Mouse (Mus musculus) left cerebral cortex, adult 9 months (tissue): ENCODE data around the gene Myo5c.

Experiments used
- DNase-seq, 2 experiments: peaks; one replicate each; pipeline ENCODE4 v3.0.0; 2022; ENCODE audit warnings: low spot score in 2 of 2

The Myo5c gene

DNA sequence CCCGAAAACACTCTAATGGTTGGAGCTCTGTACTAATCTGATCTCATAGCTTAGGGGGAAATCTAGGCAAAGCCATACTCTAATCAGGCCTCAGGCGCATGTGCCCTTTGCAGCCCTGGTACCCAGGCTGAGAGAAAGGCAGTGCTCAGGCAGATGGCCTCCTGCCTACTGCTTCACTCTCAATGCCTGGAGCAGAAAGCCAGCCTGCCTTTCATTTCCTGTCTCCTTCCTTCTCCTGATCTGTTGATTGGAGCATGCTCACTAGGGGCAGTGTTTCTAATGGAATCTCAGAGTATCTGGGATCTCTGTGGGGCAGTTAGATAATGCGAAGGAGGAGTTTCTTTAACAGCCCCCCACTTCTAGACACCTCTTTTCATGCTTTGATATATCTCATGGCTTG is 87.5 kb downstream of the Myo5c start:
- DNase-seq, result no peak

DNA sequence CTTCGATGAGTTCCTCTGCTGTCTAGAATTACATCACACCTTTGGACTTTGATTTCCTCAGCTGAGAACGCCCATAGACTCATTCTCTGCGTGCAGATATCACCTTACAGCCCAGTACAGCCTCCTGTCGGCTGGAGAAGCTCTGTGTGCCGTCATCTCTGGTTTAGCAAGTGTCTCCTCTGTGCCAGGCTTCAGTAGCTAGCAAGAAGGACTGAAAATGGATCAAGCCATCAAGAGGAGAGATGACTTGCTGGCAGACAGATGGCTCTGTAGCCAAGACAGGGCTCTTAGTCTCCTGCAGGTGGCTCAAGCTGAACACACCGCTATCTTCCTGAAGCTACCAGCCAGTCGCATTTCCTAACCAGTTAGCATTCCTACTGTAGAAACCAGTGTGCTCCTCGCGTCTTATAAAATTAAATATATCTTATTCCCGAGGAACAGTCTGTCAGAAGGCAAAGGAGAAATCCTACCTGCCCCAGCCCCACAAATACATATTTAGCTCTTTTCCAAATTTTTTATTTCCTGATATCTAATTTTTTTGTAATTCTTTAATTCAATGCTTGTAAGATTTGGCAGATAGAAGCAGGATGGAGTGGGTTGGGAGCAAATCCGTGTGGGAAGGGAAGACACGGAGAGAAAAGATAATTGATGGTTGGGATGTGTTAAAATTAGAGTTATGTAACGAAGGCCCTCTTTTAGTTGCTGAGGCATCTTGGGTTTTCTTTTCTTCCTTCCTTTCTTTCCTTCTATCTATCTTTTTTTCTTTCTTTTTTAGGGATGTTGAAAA is 90.5 kb downstream of the Myo5c start:
- DNase-seq, result peak; percentile 36 to 61

DNA sequence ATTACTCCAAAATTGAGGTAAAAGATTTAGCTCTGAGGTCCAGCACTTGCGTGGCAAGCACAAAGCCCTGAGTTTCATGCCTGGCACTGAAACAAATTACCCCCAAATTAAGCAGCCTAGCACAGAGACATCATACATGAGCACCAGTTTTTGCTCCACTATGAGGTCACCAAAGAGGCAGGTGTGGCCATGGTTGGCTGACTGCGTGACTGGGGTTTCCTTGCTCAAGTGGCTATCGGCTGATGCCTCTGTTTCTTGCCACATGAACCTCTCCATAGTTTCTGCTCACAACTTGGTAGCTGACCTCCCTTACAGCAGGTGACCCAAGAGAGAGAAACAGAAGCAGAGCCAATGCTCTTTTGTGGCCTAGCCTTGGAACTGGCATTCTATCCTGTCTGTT is 96.2 kb downstream of the Myo5c start:
- DNase-seq, result no peak

DNA sequence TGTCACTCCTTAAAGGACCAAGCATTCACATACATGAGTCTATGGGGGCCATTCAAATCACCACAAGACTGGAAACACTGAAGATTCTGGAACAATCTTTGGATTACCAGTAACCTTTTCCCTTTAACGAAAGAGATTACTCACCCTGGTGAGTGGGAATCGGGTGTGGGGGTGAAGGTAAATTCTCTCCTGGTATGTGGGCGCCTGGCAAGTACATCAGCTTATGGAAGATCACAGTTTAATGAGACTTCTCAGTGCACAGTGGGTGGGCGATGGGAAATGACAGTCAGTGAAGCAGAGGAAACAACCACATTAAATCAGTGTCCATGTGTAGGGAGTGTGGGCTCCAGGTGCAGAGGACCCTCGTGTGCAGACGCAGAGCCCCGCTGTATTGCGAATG is 99.0 kb downstream of the Myo5c start:
- peak; percentile 56 to 71 for DNase-seq

DNA sequence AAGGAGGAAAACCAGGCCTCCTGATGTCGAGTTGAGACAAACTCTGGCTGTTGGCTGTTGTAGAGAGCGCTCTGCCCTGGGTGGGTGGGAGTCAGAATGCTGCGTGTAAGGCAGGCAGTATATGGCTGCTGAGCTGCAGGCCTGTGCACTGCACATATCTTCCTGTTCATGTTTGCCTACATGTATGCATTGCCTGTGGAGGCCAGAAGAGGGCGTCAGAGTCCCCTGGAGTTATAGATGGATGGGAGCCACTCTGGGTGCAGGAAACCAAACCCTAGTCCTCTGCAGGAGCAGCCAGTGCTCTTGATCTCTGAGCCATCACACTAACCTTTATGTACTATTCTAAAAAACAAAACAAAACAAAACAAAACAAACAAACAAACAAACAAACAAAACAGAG is 102.6 kb downstream of the Myo5c start:
- no peak for DNase-seq

DNA sequence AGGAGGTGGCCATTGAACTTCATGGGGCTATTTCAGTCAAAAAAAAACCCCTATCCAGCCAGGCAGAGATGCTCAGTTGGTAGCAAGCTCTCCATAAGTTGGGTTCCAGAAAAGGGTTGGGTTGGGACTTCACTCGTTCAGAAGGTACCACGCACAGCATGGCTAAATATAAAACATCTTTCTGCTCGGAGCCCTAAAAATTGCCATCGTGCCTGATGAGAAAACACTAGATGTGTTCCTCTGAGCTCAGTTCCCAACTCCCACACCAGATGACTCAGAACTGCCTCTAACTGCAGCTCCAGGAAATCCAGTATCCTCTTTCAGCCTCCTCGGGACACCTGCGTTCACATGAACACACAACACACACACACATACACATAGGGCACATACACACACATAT is 106.2 kb downstream of the Myo5c start:
- peak; percentile 85 to 86 for DNase-seq

DNA sequence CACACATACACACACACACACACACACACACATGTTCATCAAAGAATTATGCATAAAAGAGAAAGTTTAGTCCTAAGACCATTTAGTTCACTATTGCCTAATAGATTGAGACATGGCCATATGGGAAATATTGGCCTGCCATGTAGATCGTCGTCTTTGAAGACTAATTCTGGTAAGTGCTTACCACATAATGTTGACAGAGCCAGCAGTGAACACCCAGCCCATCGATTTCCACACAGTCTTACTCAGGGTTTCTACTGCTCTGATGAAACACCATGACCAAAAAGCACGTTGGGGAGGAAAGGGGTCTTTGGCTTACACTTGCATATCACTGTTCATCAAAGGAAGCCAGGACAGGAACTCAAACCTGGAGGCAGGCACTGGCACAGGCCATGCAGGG is 110.6 kb downstream of the Myo5c start:
- no peak for DNase-seq

DNA sequence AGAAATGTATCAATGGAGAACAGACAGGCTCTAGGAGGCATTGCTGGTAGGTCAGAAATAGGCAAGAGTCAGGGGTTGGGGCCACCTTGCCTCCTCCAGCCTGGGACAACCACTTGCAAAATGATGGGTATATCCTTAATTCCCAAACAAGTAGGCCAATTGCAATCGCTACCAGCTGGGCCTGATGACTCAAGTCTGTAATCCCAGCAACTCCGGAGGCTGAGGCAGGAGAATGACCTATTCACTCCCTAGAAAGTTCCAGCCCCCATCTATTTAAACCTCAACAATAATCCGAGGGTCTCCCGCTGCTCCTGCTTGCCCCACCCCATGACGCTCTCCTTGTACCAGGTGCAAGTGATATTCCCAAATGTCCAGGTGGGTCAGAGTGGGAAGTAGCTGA is 115.6 kb downstream of the Myo5c start, which contains the start of gene Bcl2l10:
TSS of gene Bcl2l10 (plus strand) at position 301 of the 400 bp plus-strand sequence.
- no peak for DNase-seq

DNA sequence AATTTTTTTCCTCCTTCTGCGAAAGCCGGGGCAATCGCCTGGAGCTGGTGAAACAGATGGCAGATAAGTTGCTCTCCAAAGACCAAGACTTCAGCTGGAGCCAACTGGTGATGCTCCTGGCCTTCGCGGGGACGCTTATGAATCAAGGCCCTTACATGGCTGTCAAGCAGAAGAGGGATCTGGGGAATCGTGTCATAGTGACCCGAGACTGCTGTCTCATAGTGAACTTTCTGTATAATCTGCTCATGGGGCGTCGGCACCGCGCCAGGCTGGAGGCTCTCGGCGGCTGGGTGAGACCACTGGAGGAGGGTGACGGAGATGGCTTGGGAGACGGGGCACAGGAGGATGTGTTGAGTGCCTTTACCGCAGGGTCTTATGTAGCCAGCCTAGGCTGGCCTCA is 116.2 kb downstream of the Myo5c start:
- no peak for DNase-seq

DNA sequence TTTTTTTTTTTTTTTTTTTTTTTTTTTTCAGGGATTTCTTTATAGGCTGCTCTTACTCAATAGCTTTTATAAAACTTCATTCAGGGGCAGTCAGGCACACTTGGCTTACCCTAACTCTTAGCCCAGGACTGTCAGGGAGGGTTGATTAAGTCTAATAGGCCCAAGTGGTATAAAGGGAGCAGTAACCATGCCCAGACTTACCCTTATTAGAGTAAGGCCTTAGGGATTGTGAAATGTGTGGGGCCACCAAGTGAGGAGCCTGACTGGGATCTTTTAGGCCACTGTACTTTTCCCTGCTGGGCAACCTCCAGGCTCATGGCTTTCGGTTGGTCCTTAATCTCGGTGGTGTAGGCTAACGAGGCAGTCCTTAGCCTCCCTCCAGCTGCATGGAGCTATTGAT is 116.8 kb downstream of the Myo5c start:
- no peak for DNase-seq

DNA sequence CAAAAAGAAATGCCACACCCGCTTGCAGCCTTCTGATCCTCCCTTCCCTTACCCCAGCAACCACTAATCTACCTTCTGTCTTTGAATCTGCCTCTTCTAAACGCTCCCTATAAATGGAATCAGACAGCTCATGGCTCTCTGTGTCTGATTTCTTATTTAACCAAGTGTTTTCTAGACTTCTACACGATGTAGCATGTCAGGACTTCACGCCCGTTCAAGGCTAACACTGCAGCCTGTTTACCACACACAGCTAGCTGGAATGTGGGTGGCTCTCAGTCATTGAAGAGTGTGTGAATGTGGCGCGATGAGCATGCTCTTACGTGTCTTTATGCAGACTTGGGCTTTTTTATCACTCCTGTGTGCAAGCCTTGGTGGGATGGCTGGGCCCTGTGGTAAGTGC is 121.3 kb downstream of the Myo5c start:
- DNase-seq, result no peak
